Mouse (Mus musculus): ENCODE data around the gene Atxn7l1. TPM values are rescaled to one million over a fixed set of nuclear protein-coding genes. Genes with fewer than 3 reads are reported as not detected.

The Atxn7l1 gene
- polyA plus RNA-seq, 1 experiment, result 37.1 TPM

DNA sequence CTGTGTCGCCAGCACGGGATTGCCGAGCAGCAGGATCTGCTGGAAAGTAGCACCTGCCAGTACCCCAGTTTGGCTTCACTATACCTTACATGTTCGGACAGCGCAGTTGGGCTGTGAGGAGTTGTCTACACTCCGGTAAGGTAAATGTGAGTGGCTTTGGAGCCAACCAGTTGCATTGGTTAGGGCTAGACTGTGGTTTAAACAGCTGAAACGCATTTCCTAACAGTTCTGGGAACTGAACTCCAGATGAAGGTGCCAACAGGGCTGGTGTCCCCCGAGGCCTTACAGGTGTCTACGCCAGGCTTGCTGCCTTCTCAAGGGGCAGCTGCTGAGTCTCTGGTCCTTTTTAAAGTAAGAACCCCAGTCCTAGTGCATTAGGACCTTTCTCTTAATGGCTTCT, 157.6 kb downstream of the Atxn7l1 start:
- WGBS, result 47% methylated on average over 9 of the region's 9 CpGs
- TF ChIP-seq CTCF (IDR thresholded peaks at IDR 0.05; ENCODE audit: extremely low read depth, insufficient read depth, insufficient read length, insufficient replicate concordance) (no peak), POLR2A (IDR thresholded peaks at IDR 0.05; ENCODE audit: low read depth, low read length) (no peak)
- H3K27ac ChIP-seq (ENCODE audit: insufficient read depth, low read length), result no peak overlapping the region
- no peaks in the 10 kb centered on the region for H3K36me3 ChIP-seq (ENCODE audit: control insufficient read depth, insufficient read depth, low read length)
- DNase-seq (ENCODE audit: low read depth in 1 of 2, low spot score in 2 of 2), result no peak
- no peak overlapping the region for H3K4me3 ChIP-seq (ENCODE audit: extremely low read depth, insufficient read depth, insufficient read length)
- no peaks in the 10 kb centered on the region for H3K27me3 ChIP-seq (ENCODE audit: control insufficient read depth, insufficient read depth, low read length)
- no peaks in the 10 kb centered on the region for H3K4me1 ChIP-seq (ENCODE audit: control insufficient read depth, insufficient read depth, insufficient read length)

DNA sequence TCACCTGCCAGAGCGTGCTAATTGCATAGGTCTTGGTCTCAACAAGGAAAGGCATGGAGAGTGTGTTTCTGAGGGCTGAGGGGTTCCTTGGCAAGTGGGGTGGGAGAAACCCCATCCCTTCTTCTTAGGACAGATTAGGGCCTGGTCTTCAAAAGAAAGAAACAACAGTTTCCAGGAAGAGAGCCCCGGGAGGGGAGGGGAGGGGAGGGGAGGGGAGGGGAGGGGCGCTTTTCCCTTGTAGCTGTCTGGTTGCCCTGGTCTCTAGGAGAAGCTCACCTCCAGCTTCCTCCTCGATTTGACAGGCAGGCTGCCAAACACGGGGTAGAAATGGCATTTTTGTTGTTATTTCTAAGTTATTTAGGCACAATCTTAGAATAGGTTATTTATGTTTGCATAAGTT, 159.0 kb downstream of the Atxn7l1 start:
- Histone ChIP-seq H3K36me3 (ENCODE audit: control insufficient read depth, insufficient read depth, low read length) (no peaks in the 10 kb centered on the region), H3K4me1 (ENCODE audit: control insufficient read depth, insufficient read depth, insufficient read length) (peaks cover 3% of the 10 kb centered on the region; the same call in 1 of the 2 replicates), H3K27ac (ENCODE audit: insufficient read depth, low read length) (no peak overlapping the region), H3K4me3 (ENCODE audit: extremely low read depth, insufficient read depth, insufficient read length) (no peak overlapping the region), H3K27me3 (ENCODE audit: control insufficient read depth, insufficient read depth, low read length) (no peaks in the 10 kb centered on the region)
- no peak for DNase-seq (ENCODE audit: low read depth in 1 of 2, low spot score in 2 of 2)
- WGBS, result 38% methylated on average over 3 of the region's 5 CpGs
- TF ChIP-seq POLR2A (IDR thresholded peaks at IDR 0.05; ENCODE audit: low read depth, low read length), result no peak
- TF ChIP-seq CTCF (IDR thresholded peaks at IDR 0.05; ENCODE audit: extremely low read depth, insufficient read depth, insufficient read length, insufficient replicate concordance), result no peak

DNA sequence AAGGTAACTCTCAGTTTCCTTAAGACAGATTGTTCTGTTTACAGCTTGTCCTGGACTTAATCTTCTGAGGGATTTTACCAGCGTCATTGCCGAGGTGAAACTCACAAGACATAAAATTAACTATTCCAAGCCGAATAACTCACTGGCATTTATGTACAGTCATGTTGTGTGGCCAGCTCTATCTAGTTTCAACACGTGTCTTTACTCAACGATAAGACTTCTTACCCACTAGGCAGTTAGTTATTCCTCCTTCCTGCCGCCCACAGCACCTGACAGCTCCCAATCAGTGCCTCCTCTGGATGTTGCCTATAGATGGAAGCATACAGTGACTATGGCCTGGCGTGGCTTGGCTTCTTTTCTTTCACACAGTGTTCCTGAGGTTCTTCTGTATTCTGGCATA, 161.2 kb downstream of the Atxn7l1 start:
- Histone ChIP-seq H3K27ac (ENCODE audit: insufficient read depth, low read length) (no peak overlapping the region), H3K4me1 (ENCODE audit: control insufficient read depth, insufficient read depth, insufficient read length) (peaks cover 8% of the 10 kb centered on the region; the same call in 1 of the 2 replicates), H3K36me3 (ENCODE audit: control insufficient read depth, insufficient read depth, low read length) (no peaks in the 10 kb centered on the region), H3K27me3 (ENCODE audit: control insufficient read depth, insufficient read depth, low read length) (no peaks in the 10 kb centered on the region), H3K4me3 (ENCODE audit: extremely low read depth, insufficient read depth, insufficient read length) (no peak overlapping the region)
- TF ChIP-seq POLR2A (IDR thresholded peaks at IDR 0.05; ENCODE audit: low read depth, low read length) (no peak), CTCF (IDR thresholded peaks at IDR 0.05; ENCODE audit: extremely low read depth, insufficient read depth, insufficient read length, insufficient replicate concordance) (no peak)
- WGBS, result 81% methylated on average over 7 of the region's 7 CpGs
- DNase-seq (ENCODE audit: low read depth in 1 of 2, low spot score in 2 of 2), result no peak

DNA sequence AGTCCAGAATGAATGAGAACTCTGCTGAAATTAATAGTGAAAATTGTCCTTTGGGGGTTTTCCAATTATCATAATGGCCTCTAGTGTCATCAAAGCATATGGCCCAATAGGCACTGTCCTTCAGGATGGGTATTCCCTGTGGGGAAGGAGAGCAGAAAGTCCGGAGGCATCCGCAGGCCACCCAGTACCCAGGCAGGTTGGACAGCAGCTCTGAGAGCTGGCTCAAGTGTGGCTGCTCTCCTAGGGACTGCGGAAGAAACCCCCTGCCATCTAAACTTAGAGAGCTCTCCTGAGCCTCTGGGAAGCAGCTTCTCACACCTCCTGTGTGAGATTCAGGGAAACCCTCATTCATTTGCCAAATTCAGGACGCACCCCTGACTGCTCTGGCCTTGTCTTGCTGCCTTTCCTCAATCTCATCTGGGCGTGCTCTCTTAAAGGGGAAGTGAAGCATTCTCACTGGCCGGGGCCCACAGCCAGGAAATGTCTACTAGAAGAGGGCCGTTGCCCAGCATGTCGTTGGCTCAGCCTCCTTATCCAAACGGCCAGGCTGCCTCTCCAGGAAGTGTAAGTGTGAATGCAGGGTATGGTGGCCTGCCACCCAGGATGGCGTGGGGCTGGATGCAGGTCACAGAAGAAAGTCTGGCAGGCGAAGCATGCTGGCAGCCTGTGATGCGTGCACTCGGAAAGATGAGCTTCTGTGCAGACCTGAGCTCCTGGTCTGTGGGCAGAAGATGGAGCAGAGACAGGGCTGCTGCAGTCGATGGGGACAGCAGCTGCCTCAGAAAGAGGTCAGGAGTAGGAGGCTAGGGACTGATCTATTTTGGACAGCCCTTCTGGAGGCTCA, 166.6 kb downstream of the Atxn7l1 start:
- WGBS, result 10% methylated on average over 14 of the region's 14 CpGs
- DNase-seq (ENCODE audit: low read depth in 1 of 2, low spot score in 2 of 2), result peak; percentile 32 to 67
- Histone ChIP-seq H3K4me3 (ENCODE audit: extremely low read depth, insufficient read depth, insufficient read length) (peak overlapping the region; percentile 85), H3K27ac (ENCODE audit: insufficient read depth, low read length) (peak overlapping the region; percentile 86), H3K27me3 (ENCODE audit: control insufficient read depth, insufficient read depth, low read length) (no peaks in the 10 kb centered on the region), H3K4me1 (ENCODE audit: control insufficient read depth, insufficient read depth, insufficient read length) (peaks cover 20% of the 10 kb centered on the region; the same call in 1 of the 2 replicates), H3K36me3 (ENCODE audit: control insufficient read depth, insufficient read depth, low read length) (no peaks in the 10 kb centered on the region)
- TF ChIP-seq POLR2A (IDR thresholded peaks at IDR 0.05; ENCODE audit: low read depth, low read length) (peak; percentile 29; the same call in 1 of the 2 replicates), CTCF (IDR thresholded peaks at IDR 0.05; ENCODE audit: extremely low read depth, insufficient read depth, insufficient read length, insufficient replicate concordance) (no peak)

DNA sequence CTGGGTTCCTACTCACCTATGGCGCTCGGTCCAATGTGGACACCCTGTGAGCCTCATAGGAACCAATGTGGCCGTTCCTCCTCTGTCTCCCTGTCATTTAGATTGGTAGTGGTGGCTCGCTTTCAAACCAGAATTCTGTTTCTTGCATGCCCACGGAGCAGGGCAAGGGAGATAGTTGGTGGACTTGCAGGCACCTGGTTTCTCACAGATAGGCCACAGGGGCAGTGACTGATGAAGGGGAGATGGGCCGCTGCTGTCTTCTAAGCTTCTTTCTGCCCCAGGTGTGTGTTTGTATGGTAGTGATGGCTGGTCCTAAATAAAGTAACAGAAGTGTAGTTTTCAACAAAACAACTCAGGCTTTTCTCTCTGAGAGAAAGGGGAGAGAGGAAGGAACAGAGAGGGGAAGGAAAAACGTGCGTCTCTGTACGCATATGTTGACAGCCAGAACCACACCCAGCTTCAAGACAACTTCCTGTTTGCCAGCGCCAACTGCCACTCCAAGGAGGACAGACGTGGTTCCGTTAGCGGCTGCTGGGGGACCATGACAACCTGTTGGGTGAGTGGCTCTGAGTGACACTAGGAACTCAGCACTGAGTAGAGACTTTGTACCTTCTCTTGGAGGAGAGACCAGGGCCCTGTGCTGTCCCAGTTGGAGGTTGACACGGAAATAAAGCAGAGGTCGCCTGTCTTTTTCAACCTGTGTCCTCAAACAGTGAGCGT, 167.6 kb downstream of the Atxn7l1 start:
- 9% methylated on average over 16 of the region's 16 CpGs for WGBS
- no peak for TF ChIP-seq CTCF (IDR thresholded peaks at IDR 0.05; ENCODE audit: extremely low read depth, insufficient read depth, insufficient read length, insufficient replicate concordance)
- no peak for TF ChIP-seq POLR2A (IDR thresholded peaks at IDR 0.05; ENCODE audit: low read depth, low read length)
- Histone ChIP-seq H3K27me3 (ENCODE audit: control insufficient read depth, insufficient read depth, low read length) (no peaks in the 10 kb centered on the region), H3K4me1 (ENCODE audit: control insufficient read depth, insufficient read depth, insufficient read length) (peaks cover 20% of the 10 kb centered on the region; the same call in 1 of the 2 replicates), H3K27ac (ENCODE audit: insufficient read depth, low read length) (peak overlapping the region; percentile 86), H3K4me3 (ENCODE audit: extremely low read depth, insufficient read depth, insufficient read length) (peak overlapping the region; percentile 85), H3K36me3 (ENCODE audit: control insufficient read depth, insufficient read depth, low read length) (no peaks in the 10 kb centered on the region)
- peak; percentile 53 to 55 for DNase-seq (ENCODE audit: low read depth in 1 of 2, low spot score in 2 of 2)

DNA sequence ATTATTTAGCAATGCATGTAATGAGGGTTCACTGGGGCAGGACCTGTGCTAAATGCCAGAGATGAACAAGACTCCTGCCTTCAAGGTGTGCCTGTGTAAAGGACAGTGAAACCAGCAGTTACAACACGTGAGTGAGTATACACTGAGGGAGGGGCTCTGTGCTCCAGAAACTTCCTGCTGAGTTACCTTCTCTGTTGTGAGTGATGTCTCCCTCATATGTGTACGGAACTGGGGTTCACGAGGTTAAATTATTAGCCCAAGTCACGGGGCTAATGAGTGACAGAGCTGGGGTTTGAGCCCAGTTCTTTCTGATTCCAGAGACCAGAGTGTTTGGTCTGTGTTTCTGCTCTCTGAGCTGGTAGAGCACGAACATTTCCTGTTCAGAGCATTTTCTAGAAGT, 168.3 kb downstream of the Atxn7l1 start:
- H3K27me3 ChIP-seq (ENCODE audit: control insufficient read depth, insufficient read depth, low read length), result no peaks in the 10 kb centered on the region
- peaks cover 20% of the 10 kb centered on the region; the same call in 1 of the 2 replicates for H3K4me1 ChIP-seq (ENCODE audit: control insufficient read depth, insufficient read depth, insufficient read length)
- no peaks in the 10 kb centered on the region for H3K36me3 ChIP-seq (ENCODE audit: control insufficient read depth, insufficient read depth, low read length)
- H3K27ac ChIP-seq (ENCODE audit: insufficient read depth, low read length), result peak overlapping the region; percentile 86
- no peak for DNase-seq (ENCODE audit: low read depth in 1 of 2, low spot score in 2 of 2)
- 8% methylated on average over 5 of the region's 5 CpGs for whole genome bisulfite sequencing
- TF ChIP-seq CTCF (IDR thresholded peaks at IDR 0.05; ENCODE audit: extremely low read depth, insufficient read depth, insufficient read length, insufficient replicate concordance) (no peak), POLR2A (IDR thresholded peaks at IDR 0.05; ENCODE audit: low read depth, low read length) (no peak)
- H3K4me3 ChIP-seq (ENCODE audit: extremely low read depth, insufficient read depth, insufficient read length), result peak overlapping the region; percentile 29

Measured in spleen, adult 2 months (tissue).